ENCODE assay signal across 16 mouse cellular contexts in the genomic region with DNA sequence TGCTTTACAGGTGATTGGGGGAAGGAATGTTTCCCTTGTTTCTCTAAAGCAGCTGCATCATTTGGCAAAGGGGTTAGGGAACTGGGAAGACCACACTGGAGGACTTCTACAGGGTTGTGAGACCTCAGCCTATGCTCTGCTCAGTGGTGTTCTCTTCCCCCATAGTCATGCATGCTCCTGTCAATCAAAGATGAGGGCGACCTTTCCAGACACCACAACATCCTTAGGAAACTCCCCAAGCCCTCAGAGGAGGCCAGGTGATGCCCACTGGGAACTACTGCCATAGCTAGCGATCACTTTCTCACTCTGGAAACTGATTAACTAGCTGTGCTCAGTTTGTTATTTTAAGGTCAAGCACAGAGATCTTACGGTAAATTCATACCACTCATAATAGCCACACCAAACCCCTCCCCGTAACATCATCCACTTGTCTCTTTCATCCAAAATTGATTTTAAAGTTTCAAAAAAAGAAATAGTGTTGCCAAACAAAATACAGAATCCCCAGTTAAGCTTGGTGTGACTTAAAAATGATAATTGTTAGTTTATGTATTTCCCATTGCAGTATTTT.
"Had no signal": no experiment of that assay in that cellular context is flagged by ENCODE, and none has a peak within 500 bp of the region (broad histone marks: within the 10 kb centered on the region; RNA-seq: fewer than 3 reads in every experiment).

No protein-coding gene starts in this region.

- H3K27ac ChIP-seq: limb, embryonic 13.5 days; liver, embryonic 12.5 days; midbrain, embryonic 10.5 days; neural tube, embryonic 12.5 days had no signal

- H3K4me3 ChIP-seq: limb, embryonic 13.5 days; liver, embryonic 12.5 days; midbrain, embryonic 10.5 days; neural tube, embryonic 12.5 days had no signal

- ATAC-seq: liver, embryonic 12.5 days had no signal

- H3K4me1 ChIP-seq: limb, embryonic 13.5 days; liver, embryonic 12.5 days; midbrain, embryonic 10.5 days; neural tube, embryonic 12.5 days had no signal

- DNase-seq: kidney, adult 8-10 months; kidney, postnatal 14 days; layer of hippocampus, adult 9-11 months; left cerebral cortex, postnatal 4 days; lung, embryonic 14.5 days; lung, postnatal 10 days; lung, postnatal 4 days; midbrain, embryonic 14.5 days; retina, postnatal 1 day; right cerebral cortex, postnatal 4 days; spleen, adult 18-20 months; thymus, postnatal 4 days had no signal
